Mouse (Mus musculus): ENCODE measurements around the gene Hoxb7. TPM values are rescaled to one million over a fixed set of nuclear protein-coding genes. Genes with fewer than 3 reads are reported as not detected.

The Hoxb7 gene
- polyA plus RNA-seq, 1 experiment from 2014 or later: not detected

DNA sequence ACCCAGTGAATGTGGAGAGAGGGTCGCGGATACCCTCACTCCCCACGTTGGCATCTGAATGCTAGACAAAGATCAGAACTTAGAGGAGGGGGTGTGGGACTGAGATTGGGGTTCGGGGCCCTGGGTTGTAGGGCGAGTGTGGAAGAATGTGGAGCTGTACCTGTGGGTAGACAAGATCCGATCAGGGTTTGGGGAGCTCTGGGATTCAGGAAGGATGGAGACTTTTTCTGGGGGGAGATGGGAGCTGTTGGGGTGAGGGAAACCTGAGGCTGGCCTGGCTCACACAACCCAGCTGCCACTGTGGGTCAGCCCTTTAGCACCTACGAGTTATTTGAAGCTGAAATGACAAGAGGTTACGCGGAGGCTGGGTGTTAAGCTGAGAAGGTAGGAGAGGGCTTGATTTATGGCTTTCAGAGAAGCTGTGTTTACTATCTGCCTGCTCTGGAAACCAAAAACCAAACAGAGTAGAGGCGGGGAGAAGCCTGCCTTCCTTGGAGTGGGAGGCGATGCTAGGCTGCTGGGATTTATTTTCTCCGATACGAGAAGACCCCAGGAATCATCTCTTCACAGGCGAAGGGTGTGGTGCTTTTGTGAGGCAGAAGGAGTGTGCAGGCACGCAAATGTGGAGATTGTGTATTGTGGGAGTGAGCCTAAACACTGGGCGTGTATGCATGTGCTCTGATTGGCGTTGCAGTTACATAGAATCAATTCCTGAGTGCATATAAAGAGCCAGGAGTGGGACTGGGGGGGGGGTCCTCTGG is 47.0 kb downstream of the Hoxb7 start:
- Histone ChIP-seq H3K27me3 (ENCODE audit: control insufficient read depth, insufficient read depth, low read length) (peaks cover 100% of the 10 kb centered on the region), H3K9me3 (ENCODE audit: control insufficient read depth, low read length) (no peaks in the 10 kb centered on the region), H3K4me1 (ENCODE audit: control insufficient read depth in 2 of 2, insufficient read depth in 2 of 2, low read length in 2 of 2) (peaks cover 0 to 3% of the 10 kb centered on the region in 2 experiments; a peak in 1 of 4 replicates), H3K4me3 (ENCODE audit: control insufficient read depth in 1 of 2, insufficient read depth in 1 of 2, low read depth in 1 of 2, low read length in 2 of 2) (peak overlapping the region; percentile 30 to 33), H3K36me3 (ENCODE audit: control insufficient read depth, insufficient read depth, low read length) (no peaks in the 10 kb centered on the region), H3K27ac (replicated peaks in 1 of 2; ENCODE audit: control insufficient read depth in 1 of 2, insufficient read depth in 1 of 2, low read depth in 2 of 2, low read length in 2 of 2) (no peak overlapping the region), H3K9ac (ENCODE audit: low read length) (peak overlapping the region; percentile 42; the same call in 1 of the 2 replicates), H3K4me2 (ENCODE audit: low read length) (peak overlapping the region; percentile 49)
- WGBS: 11% methylated on average over 17 of the region's 17 CpGs
- ATAC-seq (ENCODE audit: insufficient number of reproducible peaks, insufficient read depth, low FRiP score, low read depth): no peak

DNA sequence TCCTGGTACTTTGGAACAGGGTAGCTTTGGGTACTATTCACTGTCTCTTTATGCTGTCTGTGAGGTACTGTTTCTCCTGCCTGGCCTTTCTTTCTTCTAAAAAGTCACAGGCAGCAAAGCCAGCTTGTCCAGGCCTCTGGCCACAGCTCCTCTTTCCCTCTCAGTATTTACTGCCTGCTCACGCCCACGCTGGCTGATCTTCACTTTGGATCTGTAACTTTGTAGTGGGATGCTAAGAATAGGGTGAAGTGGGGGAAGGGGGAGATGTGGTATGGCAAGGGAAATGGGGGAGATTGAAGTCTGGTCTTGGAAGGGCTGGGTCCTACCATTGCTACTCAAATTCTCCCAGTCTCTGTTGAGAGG is 47.6 kb downstream of the Hoxb7 start:
- H3K4me3 ChIP-seq (ENCODE audit: control insufficient read depth in 1 of 2, insufficient read depth in 1 of 2, low read depth in 1 of 2, low read length in 2 of 2): no peak overlapping the region
- no peaks in the 10 kb centered on the region for H3K9me3 ChIP-seq (ENCODE audit: control insufficient read depth, low read length)
- no peak overlapping the region for H3K27ac ChIP-seq (replicated peaks in 1 of 2; ENCODE audit: control insufficient read depth in 1 of 2, insufficient read depth in 1 of 2, low read depth in 2 of 2, low read length in 2 of 2)
- WGBS: 13% methylated on average over 2 of the region's 2 CpGs
- H3K27me3 ChIP-seq (ENCODE audit: control insufficient read depth, insufficient read depth, low read length): peaks cover 100% of the 10 kb centered on the region
- H3K4me2 ChIP-seq (ENCODE audit: low read length): no peak overlapping the region
- H3K36me3 ChIP-seq (ENCODE audit: control insufficient read depth, insufficient read depth, low read length): no peaks in the 10 kb centered on the region
- peaks cover 0 to 3% of the 10 kb centered on the region in 2 experiments; a peak in 1 of 4 replicates for H3K4me1 ChIP-seq (ENCODE audit: control insufficient read depth in 2 of 2, insufficient read depth in 2 of 2, low read length in 2 of 2)
- no peak overlapping the region for H3K9ac ChIP-seq (ENCODE audit: low read length)
- no peak for ATAC-seq (ENCODE audit: insufficient number of reproducible peaks, insufficient read depth, low FRiP score, low read depth)

DNA sequence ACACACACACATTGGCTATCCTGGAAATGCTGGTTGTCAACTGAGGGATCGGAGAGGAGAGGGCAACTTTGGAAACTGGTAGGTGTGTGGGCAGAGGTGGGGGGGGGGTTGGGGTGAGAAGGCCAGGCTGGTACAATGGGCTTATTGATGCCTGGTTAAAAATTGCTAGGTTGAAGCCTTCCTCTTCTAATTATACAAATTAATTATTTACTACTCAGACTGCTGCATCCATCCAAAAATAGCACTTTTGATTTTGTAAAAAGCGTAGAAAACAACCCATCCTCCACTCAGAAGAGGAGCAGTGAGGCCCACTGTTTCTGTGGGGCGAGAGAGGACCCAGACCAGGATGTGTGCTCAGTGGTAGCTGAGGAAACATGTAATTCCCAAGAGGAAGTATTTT is 48.6 kb downstream of the Hoxb7 start:
- Histone ChIP-seq H3K4me1 (ENCODE audit: control insufficient read depth in 2 of 2, insufficient read depth in 2 of 2, low read length in 2 of 2) (peaks cover 0 to 3% of the 10 kb centered on the region in 2 experiments; a peak in 1 of 4 replicates), H3K9me3 (ENCODE audit: control insufficient read depth, low read length) (no peaks in the 10 kb centered on the region), H3K36me3 (ENCODE audit: control insufficient read depth, insufficient read depth, low read length) (no peaks in the 10 kb centered on the region), H3K4me2 (ENCODE audit: low read length) (no peak overlapping the region), H3K4me3 (ENCODE audit: control insufficient read depth in 1 of 2, insufficient read depth in 1 of 2, low read depth in 1 of 2, low read length in 2 of 2) (no peak overlapping the region), H3K27me3 (ENCODE audit: control insufficient read depth, insufficient read depth, low read length) (peaks cover 100% of the 10 kb centered on the region), H3K9ac (ENCODE audit: low read length) (no peak overlapping the region), H3K27ac (replicated peaks in 1 of 2; ENCODE audit: control insufficient read depth in 1 of 2, insufficient read depth in 1 of 2, low read depth in 2 of 2, low read length in 2 of 2) (no peak overlapping the region)
- WGBS: 51% methylated on average over 3 of the region's 3 CpGs
- no peak for ATAC-seq (ENCODE audit: insufficient number of reproducible peaks, insufficient read depth, low FRiP score, low read depth)

DNA sequence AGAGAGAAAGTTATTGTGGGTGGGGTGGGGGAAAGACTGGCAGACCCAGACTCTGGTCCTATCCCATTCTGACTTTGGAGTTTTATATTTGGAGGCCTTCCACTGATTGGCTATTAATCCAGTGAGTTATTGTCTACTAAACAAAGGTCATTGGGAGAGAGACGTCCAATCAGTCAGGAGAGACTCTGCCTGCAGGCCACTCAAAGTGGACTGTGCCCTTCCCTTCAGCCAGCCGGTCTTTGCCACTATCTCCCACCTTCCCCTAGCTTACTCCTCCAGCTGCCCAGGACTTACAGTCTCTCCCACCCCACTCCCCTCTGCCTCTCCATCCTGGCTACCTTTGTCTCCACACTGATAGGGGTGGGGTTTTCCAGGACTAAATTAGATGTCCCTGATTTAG is 50.2 kb downstream of the Hoxb7 start:
- peaks cover 0 to 3% of the 10 kb centered on the region in 2 experiments; a peak in 2 of 4 replicates for H3K4me1 ChIP-seq (ENCODE audit: control insufficient read depth in 2 of 2, insufficient read depth in 2 of 2, low read length in 2 of 2)
- no peak overlapping the region for H3K4me2 ChIP-seq (ENCODE audit: low read length)
- no peak overlapping the region for H3K4me3 ChIP-seq (ENCODE audit: control insufficient read depth in 1 of 2, insufficient read depth in 1 of 2, low read depth in 1 of 2, low read length in 2 of 2)
- no peak for ATAC-seq (ENCODE audit: insufficient number of reproducible peaks, insufficient read depth, low FRiP score, low read depth)
- H3K36me3 ChIP-seq (ENCODE audit: control insufficient read depth, insufficient read depth, low read length): no peaks in the 10 kb centered on the region
- H3K27me3 ChIP-seq (ENCODE audit: control insufficient read depth, insufficient read depth, low read length): peaks cover 99% of the 10 kb centered on the region
- no peak overlapping the region for H3K9ac ChIP-seq (ENCODE audit: low read length)
- no peaks in the 10 kb centered on the region for H3K9me3 ChIP-seq (ENCODE audit: control insufficient read depth, low read length)
- no peak overlapping the region for H3K27ac ChIP-seq (replicated peaks in 1 of 2; ENCODE audit: control insufficient read depth in 1 of 2, insufficient read depth in 1 of 2, low read depth in 2 of 2, low read length in 2 of 2)
- WGBS: 28% methylated on average over 2 of the region's 2 CpGs

DNA sequence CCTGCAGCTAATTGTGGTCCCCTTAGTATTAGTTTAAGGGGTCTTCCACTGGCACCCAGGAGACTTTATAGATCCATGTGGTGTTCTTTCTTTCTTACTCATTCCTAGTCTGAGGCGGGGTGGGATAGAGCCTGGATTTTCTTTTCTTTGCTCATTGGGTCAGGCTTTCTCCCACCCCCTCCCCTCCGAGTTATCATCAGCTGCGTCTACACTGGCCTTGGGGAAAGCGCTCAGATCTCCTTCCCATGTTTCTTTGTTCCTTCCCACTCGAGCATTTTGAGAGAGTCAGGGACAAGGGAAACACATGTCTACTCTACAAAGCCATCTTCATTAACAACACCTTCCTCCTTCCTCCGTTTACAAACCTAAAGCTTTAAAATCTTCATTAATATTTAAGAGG is 50.6 kb downstream of the Hoxb7 start:
- Histone ChIP-seq H3K4me1 (ENCODE audit: control insufficient read depth in 2 of 2, insufficient read depth in 2 of 2, low read length in 2 of 2) (peaks cover 0 to 6% of the 10 kb centered on the region in 2 experiments; a peak in 3 of 4 replicates), H3K9me3 (ENCODE audit: control insufficient read depth, low read length) (no peaks in the 10 kb centered on the region), H3K9ac (ENCODE audit: low read length) (no peak overlapping the region), H3K4me3 (ENCODE audit: control insufficient read depth in 1 of 2, insufficient read depth in 1 of 2, low read depth in 1 of 2, low read length in 2 of 2) (no peak overlapping the region), H3K27me3 (ENCODE audit: control insufficient read depth, insufficient read depth, low read length) (peaks cover 99% of the 10 kb centered on the region), H3K36me3 (ENCODE audit: control insufficient read depth, insufficient read depth, low read length) (no peaks in the 10 kb centered on the region), H3K27ac (replicated peaks in 1 of 2; ENCODE audit: control insufficient read depth in 1 of 2, insufficient read depth in 1 of 2, low read depth in 2 of 2, low read length in 2 of 2) (no peak overlapping the region), H3K4me2 (ENCODE audit: low read length) (no peak overlapping the region)
- 6% methylated on average over 6 of the region's 6 CpGs for WGBS
- ATAC-seq (ENCODE audit: insufficient number of reproducible peaks, insufficient read depth, low FRiP score, low read depth): no peak

DNA sequence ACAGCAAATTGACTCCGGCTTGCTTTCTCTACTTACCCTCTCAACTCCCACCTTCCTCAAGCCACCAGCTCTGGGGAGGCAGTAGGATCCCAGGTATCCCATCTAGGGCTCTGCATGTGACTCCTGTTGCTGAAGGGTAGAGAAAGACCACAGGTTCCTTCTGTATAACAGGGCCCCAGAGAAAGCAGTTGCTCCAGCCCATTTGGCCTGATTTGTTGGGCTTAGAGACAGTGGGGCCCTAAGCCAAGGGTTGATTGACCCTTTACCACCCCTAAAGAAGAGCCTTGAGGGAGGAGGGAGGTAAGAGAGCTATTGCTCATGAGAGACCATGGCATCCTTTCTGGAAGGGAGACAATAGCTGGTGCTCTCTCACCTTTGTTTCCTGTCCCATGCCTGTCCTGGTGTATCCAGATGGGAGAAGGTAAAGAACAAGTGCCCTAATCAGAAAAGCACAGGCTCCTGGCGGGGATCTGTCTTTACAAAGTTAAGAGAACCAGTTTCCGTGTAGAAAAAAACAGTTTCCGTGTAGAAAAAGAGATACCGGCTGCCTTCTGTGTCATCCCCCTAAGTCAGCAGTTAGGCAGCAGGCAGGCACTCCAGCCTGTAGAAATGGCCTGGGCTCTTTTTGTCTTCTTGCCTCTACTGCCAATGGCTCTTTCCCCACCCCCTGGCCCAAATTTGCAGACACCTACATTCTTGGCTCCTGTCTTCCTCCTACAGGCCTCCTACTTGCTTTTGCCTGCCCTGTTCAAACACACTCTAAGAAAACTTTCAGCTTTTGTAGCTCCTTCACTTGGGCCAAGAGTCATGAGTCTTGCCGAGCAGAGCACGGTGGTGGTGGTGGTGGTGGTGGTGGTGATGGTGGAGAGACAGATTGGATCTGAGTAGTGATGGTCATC is 52.8 kb downstream of the Hoxb7 start:
- Histone ChIP-seq H3K9ac (ENCODE audit: low read length) (no peak overlapping the region), H3K4me3 (ENCODE audit: control insufficient read depth in 1 of 2, insufficient read depth in 1 of 2, low read depth in 1 of 2, low read length in 2 of 2) (no peak overlapping the region), H3K4me2 (ENCODE audit: low read length) (no peak overlapping the region), H3K36me3 (ENCODE audit: control insufficient read depth, insufficient read depth, low read length) (no peaks in the 10 kb centered on the region), H3K4me1 (ENCODE audit: control insufficient read depth in 2 of 2, insufficient read depth in 2 of 2, low read length in 2 of 2) (peaks cover 0 to 4% of the 10 kb centered on the region in 2 experiments; a peak in 2 of 4 replicates), H3K27me3 (ENCODE audit: control insufficient read depth, insufficient read depth, low read length) (peaks cover 99% of the 10 kb centered on the region), H3K27ac (replicated peaks in 1 of 2; ENCODE audit: control insufficient read depth in 1 of 2, insufficient read depth in 1 of 2, low read depth in 2 of 2, low read length in 2 of 2) (no peak overlapping the region), H3K9me3 (ENCODE audit: control insufficient read depth, low read length) (no peaks in the 10 kb centered on the region)
- WGBS: 39% methylated on average over 7 of the region's 7 CpGs
- no peak for ATAC-seq (ENCODE audit: insufficient number of reproducible peaks, insufficient read depth, low FRiP score, low read depth)

Data from heart, embryonic 14.5 days (tissue).